Mouse (Mus musculus): ENCODE measurements around the gene Grin2b.

GRCm38 (mm10) chr6:135745606-135746005 is 427.7 kb downstream of the Grin2b start:
- no peak for TF ChIP-seq CTCF (IDR thresholded peaks at IDR 0.05; ENCODE audit: insufficient read depth, low read depth, low read length)
- no peak for TF ChIP-seq POLR2A (IDR thresholded peaks at IDR 0.05; ENCODE audit: insufficient read depth, low read depth, low read length)

Measured in olfactory bulb, adult 2 months (tissue).